Mouse (Mus musculus): Measurements from ENCODE around the gene Ttll11. TPM values are rescaled to one million over a fixed set of nuclear protein-coding genes. Genes with fewer than 3 reads are reported as not detected.
A peak's percentile ranks its signal among the peaks of the same experiment; 100 is the strongest.

Ttll11 gene
- polyA plus RNA-seq, 1 experiment from 2014 or later = 1.3 TPM

- no peak overlapping the region for H3K4me3 ChIP-seq (ENCODE audit: low read depth, low read length)
- no peak overlapping the region for H3K27ac ChIP-seq (ENCODE audit: low read depth, low read length)
- ATAC-seq (ENCODE audit: low FRiP score) = peak; percentile 75
- no peaks in the 10 kb centered on the region; the same call in 1 of the 2 replicates for H3K4me1 ChIP-seq (replicated peaks; ENCODE audit: control insufficient read depth, insufficient read depth, low read length)
- 67% methylated on average over 10 of the region's 10 CpGs for WGBS
- no peak for DNase-seq (ENCODE audit: low spot score)
- H3K4me2 ChIP-seq (replicated peaks; ENCODE audit: low read depth, low read length) = no peak overlapping the region
- H3K27me3 ChIP-seq (ENCODE audit: control insufficient read depth, insufficient read depth, low read length) = no peaks in the 10 kb centered on the region
- H3K36me3 ChIP-seq (ENCODE audit: control insufficient read depth, insufficient read depth, low read length) = no peaks in the 10 kb centered on the region
- no peaks in the 10 kb centered on the region for H3K9me3 ChIP-seq (ENCODE audit: control insufficient read depth, low read length)
- H3K9ac ChIP-seq (ENCODE audit: low read depth, low read length) = no peak overlapping the region
Measured at GRCm38 (mm10) chr2:35849632-35850230, 130.0 kb downstream of the Ttll11 start.

- Histone ChIP-seq H3K9me3 (ENCODE audit: control insufficient read depth, low read length) (no peaks in the 10 kb centered on the region), H3K9ac (ENCODE audit: low read depth, low read length) (no peak overlapping the region), H3K4me2 (replicated peaks; ENCODE audit: low read depth, low read length) (no peak overlapping the region), H3K27me3 (ENCODE audit: control insufficient read depth, insufficient read depth, low read length) (no peaks in the 10 kb centered on the region), H3K27ac (ENCODE audit: low read depth, low read length) (no peak overlapping the region), H3K4me1 (replicated peaks; ENCODE audit: control insufficient read depth, insufficient read depth, low read length) (no peaks in the 10 kb centered on the region), H3K4me3 (ENCODE audit: low read depth, low read length) (no peak overlapping the region), H3K36me3 (ENCODE audit: control insufficient read depth, insufficient read depth, low read length) (no peaks in the 10 kb centered on the region)
- ATAC-seq (ENCODE audit: low FRiP score) (no peak), DNase-seq (ENCODE audit: low spot score) (no peak)
- WGBS = 37% methylated on average over 11 of the region's 11 CpGs
Measured at GRCm38 (mm10) chr2:35845611-35846504, 133.9 kb downstream of the Ttll11 start.

GRCm38 (mm10) chr2:35843896-35844690 is 135.6 kb downstream of the Ttll11 start:
- Histone ChIP-seq H3K27ac (ENCODE audit: low read depth, low read length) (no peak overlapping the region; the same call in 1 of the 2 replicates), H3K9ac (ENCODE audit: low read depth, low read length) (no peak overlapping the region), H3K36me3 (ENCODE audit: control insufficient read depth, insufficient read depth, low read length) (no peaks in the 10 kb centered on the region), H3K27me3 (ENCODE audit: control insufficient read depth, insufficient read depth, low read length) (no peaks in the 10 kb centered on the region), H3K9me3 (ENCODE audit: control insufficient read depth, low read length) (no peaks in the 10 kb centered on the region), H3K4me1 (replicated peaks; ENCODE audit: control insufficient read depth, insufficient read depth, low read length) (no peaks in the 10 kb centered on the region), H3K4me2 (replicated peaks; ENCODE audit: low read depth, low read length) (no peak overlapping the region), H3K4me3 (ENCODE audit: low read depth, low read length) (no peak overlapping the region)
- ATAC-seq (ENCODE audit: low FRiP score) (no peak), DNase-seq (ENCODE audit: low spot score) (no peak)
- 45% methylated on average over 13 of the region's 13 CpGs for whole genome bisulfite sequencing

DNA sequence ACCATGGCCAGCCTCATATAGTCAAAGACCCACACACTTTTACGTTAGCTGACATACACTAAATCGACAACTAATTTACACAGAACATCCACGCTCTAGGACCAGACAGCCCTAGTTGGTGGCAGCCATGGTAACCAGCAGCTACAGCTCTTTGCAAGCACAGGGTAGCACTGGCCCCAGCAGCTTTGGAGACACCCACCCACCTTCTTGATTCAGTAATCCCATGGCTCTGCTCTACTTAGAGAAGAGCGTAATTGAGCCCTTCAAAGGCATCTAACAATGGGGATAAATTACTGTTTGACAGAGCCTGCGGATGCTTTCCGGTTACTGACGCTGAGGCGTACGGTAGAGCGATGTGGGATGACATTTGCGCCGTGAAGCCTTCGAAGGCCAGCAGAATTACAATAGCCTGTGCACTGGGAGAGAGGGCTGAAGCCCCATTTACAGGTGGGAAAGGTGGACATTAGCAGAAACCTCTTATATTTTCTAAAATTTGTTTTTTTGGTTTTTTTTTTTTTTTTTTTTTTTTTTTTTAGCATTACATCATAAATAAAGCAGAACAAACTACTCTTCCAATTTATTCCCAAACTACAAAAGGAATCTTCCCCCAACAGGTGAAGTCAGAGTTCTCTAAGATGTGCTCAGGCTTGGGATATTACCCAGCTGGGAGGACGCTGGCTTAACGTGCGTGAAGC is 136.8 kb downstream of the Ttll11 start:
- no peaks in the 10 kb centered on the region for H3K4me1 ChIP-seq (replicated peaks; ENCODE audit: control insufficient read depth, insufficient read depth, low read length)
- H3K9me3 ChIP-seq (ENCODE audit: control insufficient read depth, low read length) = no peaks in the 10 kb centered on the region
- H3K27me3 ChIP-seq (ENCODE audit: control insufficient read depth, insufficient read depth, low read length) = no peaks in the 10 kb centered on the region
- WGBS = 86% methylated on average over 16 of the region's 16 CpGs
- DNase-seq (ENCODE audit: low spot score) (no peak), ATAC-seq (ENCODE audit: low FRiP score) (no peak)
- no peak overlapping the region for H3K4me2 ChIP-seq (replicated peaks; ENCODE audit: low read depth, low read length)
- no peak overlapping the region for H3K27ac ChIP-seq (ENCODE audit: low read depth, low read length)
- no peak overlapping the region for H3K4me3 ChIP-seq (ENCODE audit: low read depth, low read length)
- no peaks in the 10 kb centered on the region for H3K36me3 ChIP-seq (ENCODE audit: control insufficient read depth, insufficient read depth, low read length)
- H3K9ac ChIP-seq (ENCODE audit: low read depth, low read length) = no peak overlapping the region

DNA sequence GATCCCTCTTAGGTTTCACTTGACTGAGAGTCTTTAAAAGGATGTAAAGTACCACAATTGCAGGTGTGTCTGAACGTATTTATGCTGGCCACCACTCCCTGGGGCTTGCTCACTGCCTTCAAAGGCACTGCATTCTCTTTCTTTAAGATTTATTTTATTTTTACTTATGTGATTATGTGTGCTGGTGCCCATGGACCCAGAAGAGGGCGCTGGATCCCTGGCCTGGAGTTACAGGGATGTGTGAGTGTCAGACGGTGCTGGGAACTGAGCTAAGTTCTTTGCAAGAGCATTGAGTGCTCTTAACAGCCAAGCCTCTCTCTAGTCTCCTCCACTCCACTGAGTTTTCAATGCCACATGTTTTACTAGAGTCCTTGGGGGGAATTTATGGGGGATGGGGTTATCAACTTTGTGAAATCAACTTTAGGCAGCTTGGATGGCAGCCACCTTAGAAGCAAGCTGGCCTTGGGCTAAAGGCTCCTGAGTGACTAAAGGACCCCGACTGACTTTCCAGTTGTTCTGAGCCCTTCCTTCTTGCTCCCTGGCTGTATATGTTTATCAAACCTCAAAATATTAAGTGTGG is 137.8 kb downstream of the Ttll11 start:
- Histone ChIP-seq H3K9ac (ENCODE audit: low read depth, low read length) (no peak overlapping the region), H3K4me3 (ENCODE audit: low read depth, low read length) (no peak overlapping the region), H3K27me3 (ENCODE audit: control insufficient read depth, insufficient read depth, low read length) (no peaks in the 10 kb centered on the region), H3K4me2 (replicated peaks; ENCODE audit: low read depth, low read length) (no peak overlapping the region), H3K4me1 (replicated peaks; ENCODE audit: control insufficient read depth, insufficient read depth, low read length) (no peaks in the 10 kb centered on the region), H3K36me3 (ENCODE audit: control insufficient read depth, insufficient read depth, low read length) (no peaks in the 10 kb centered on the region), H3K9me3 (ENCODE audit: control insufficient read depth, low read length) (no peaks in the 10 kb centered on the region), H3K27ac (ENCODE audit: low read depth, low read length) (no peak overlapping the region)
- WGBS = 59% methylated on average over 4 of the region's 4 CpGs
- ATAC-seq (ENCODE audit: low FRiP score) (no peak), DNase-seq (ENCODE audit: low spot score) (no peak)

DNA sequence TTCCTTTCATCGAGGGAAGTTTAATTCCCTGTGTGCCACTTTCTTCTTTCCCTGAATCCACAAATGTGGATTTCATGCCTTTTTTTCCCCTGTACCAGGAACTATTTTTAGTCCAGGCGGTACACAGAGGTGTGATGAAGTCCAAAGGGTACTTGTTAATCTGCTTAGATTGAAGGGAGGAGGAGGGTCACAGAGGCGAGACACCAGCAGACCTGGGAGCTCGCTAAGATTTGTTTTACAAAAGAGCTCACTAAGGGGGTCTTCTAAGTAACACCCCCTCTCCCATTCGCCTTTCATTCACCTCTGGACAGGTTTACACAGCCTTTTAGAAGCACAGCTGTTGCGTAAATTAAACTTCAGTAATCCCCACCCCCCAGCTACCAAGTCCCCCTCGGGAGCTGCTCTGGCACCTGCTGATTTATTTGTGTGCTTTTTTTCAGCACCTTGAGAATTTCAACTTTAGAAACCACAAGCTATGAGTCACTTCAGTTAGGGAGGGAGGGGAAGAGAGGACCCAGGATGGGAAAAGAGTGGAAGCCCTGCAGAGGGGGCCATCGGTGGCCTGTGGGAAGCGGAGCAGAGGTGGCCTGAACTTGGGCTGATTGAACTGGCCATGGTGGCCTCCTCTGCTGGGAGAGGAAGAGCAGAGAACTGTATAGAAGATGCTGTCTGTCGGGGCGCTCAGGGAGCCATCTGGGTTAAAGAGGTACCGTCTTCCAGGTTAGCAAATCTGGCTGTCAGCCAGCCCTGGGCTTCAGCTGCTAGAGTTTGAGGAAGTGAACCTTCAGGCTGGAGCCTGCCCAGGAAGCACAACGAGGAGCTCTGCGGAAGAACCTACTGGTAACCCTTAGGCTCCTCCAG is 138.5 kb downstream of the Ttll11 start:
- Histone ChIP-seq H3K4me2 (replicated peaks; ENCODE audit: low read depth, low read length) (no peak overlapping the region), H3K4me1 (replicated peaks; ENCODE audit: control insufficient read depth, insufficient read depth, low read length) (no peaks in the 10 kb centered on the region), H3K36me3 (ENCODE audit: control insufficient read depth, insufficient read depth, low read length) (no peaks in the 10 kb centered on the region), H3K27ac (ENCODE audit: low read depth, low read length) (no peak overlapping the region), H3K4me3 (ENCODE audit: low read depth, low read length) (no peak overlapping the region), H3K9ac (ENCODE audit: low read depth, low read length) (no peak overlapping the region), H3K27me3 (ENCODE audit: control insufficient read depth, insufficient read depth, low read length) (no peaks in the 10 kb centered on the region), H3K9me3 (ENCODE audit: control insufficient read depth, low read length) (no peaks in the 10 kb centered on the region)
- 30% methylated on average over 14 of the region's 14 CpGs for WGBS
- ATAC-seq (ENCODE audit: low FRiP score) (no peak), DNase-seq (ENCODE audit: low spot score) (no peak)

DNA sequence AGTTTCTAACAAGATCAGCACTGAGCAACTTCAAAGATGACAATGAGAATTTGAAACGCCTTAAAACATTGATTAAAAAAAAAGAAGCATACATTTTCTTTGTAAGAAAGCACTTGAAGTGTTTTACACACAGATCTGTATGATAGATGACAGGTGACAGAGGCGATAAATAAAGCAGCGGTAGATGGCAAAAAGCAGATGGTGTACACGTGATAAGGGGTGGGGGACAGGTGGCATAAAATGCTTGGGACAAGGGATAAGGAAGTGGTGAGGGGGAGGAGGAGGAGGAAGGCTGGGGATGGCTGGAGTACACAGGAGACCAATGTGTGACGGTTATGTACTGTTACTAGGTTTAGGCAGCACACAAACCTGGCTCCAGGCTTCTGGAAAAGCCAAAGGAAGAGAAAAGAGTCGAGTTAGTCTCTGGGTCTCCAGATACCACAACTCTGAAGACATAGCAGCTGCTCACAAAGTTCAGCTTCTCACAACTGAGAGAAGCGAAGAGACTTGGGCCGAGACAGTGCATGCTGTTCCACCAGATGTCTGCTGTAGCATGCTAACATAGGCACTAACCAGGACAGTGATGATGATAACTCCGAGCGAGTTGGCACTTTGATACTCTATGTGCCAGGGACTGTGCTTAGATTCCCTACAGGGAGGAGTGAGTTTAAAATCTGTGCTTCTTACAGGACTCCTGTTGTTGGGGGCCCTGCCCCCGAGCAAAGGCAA is 140.8 kb downstream of the Ttll11 start:
- DNase-seq (ENCODE audit: low spot score) = no peak
- H3K27ac ChIP-seq (ENCODE audit: low read depth, low read length) = no peak overlapping the region
- no peaks in the 10 kb centered on the region for H3K9me3 ChIP-seq (ENCODE audit: control insufficient read depth, low read length)
- no peak overlapping the region for H3K4me2 ChIP-seq (replicated peaks; ENCODE audit: low read depth, low read length)
- no peak overlapping the region for H3K4me3 ChIP-seq (ENCODE audit: low read depth, low read length)
- H3K9ac ChIP-seq (ENCODE audit: low read depth, low read length) = no peak overlapping the region
- 83% methylated on average over 11 of the region's 11 CpGs for WGBS
- H3K27me3 ChIP-seq (ENCODE audit: control insufficient read depth, insufficient read depth, low read length) = no peaks in the 10 kb centered on the region
- no peak for ATAC-seq (ENCODE audit: low FRiP score)
- H3K36me3 ChIP-seq (ENCODE audit: control insufficient read depth, insufficient read depth, low read length) = no peaks in the 10 kb centered on the region
- H3K4me1 ChIP-seq (replicated peaks; ENCODE audit: control insufficient read depth, insufficient read depth, low read length) = no peaks in the 10 kb centered on the region
